Mouse (Mus musculus) neutrophil, adult 83 days (primary cell): ENCODE results near the gene Zbtb4. TPM values are rescaled to one million over a fixed set of nuclear protein-coding genes. Genes with fewer than 3 reads are reported as not detected.

Experiments used
- total RNA-seq, 2 experiments: library from RNA; stranded (reverse); gene quantifications; one replicate each; pipeline ENCODE4 v1.2.4; 2023

Gene Zbtb4
- total RNA-seq, result 1 to 10 TPM; 2.4 to 3.3 TPM

GRCm38 (mm10) chr11:69765221-69766125, at the start of gene Zbtb4:
Gene Zbtb4, plus strand, starts transcription at chr11:69765912.

GRCm38 (mm10) chr11:69758478-69758970, 7.2 kb upstream of the Zbtb4 start, which contains the start of gene Polr2a:
Gene Polr2a, minus strand, starts transcription at chr11:69758637.

GRCm38 (mm10) chr11:69761868-69762267, 3.8 kb upstream of the Zbtb4 start, which contains the start of gene Slc35g3:
Gene Slc35g3, minus strand, starts transcription at chr11:69761968.

GRCm38 (mm10) chr11:69795168-69795982, 29.7 kb downstream of the Zbtb4 start, which contains the start of gene Chrnb1:
Gene Chrnb1, minus strand, starts transcription at chr11:69795943.

GRCm38 (mm10) chr11:69801379-69801977, 35.8 kb downstream of the Zbtb4 start, which contains the start of gene Fgf11:
Gene Fgf11, minus strand, starts transcription at chr11:69801857.

GRCm38 (mm10) chr11:69804972-69805909, 39.5 kb downstream of the Zbtb4 start, which contains the start of gene Tmem102:
Gene Tmem102, minus strand, starts transcription at chr11:69805624.

GRCm38 (mm10) chr11:69815155-69815554, 49.4 kb downstream of the Zbtb4 start, which contains the start of gene Gm39566:
Gene Gm39566, minus strand, starts transcription at chr11:69815298.

GRCm38 (mm10) chr11:69818365-69818764, 52.7 kb downstream of the Zbtb4 start, which contains the start of gene Spem2:
Gene Spem2, minus strand, starts transcription at chr11:69818465.

GRCm38 (mm10) chr11:69822080-69822479, 56.4 kb downstream of the Zbtb4 start, which contains the start of gene Spem1:
Gene Spem1, minus strand, starts transcription at chr11:69822180.

Other genes starting within 250 kb of the Zbtb4 start
- gene Dnah2, start 216.8 kb upstream of the Zbtb4 start, total RNA-seq, result 1 to 10 TPM; 9.6 to 9.8 TPM
- gene Efnb3, start 205.7 kb upstream of the Zbtb4 start, total RNA-seq, result under 1 TPM; 0.18 to 0.20 TPM
- 1 to 10 TPM; 9.0 to 9.8 TPM for gene Wrap53, start 185.7 kb upstream of the Zbtb4 start, total RNA-seq
- 10 to 100 TPM; 59.1 to 59.7 TPM for gene Trp53, start 185.6 kb upstream of the Zbtb4 start, total RNA-seq
- 1 to 10 TPM; 5.4 to 6.9 TPM for gene Atp1b2, start 160.0 kb upstream of the Zbtb4 start, total RNA-seq
- not detected for gene Shbg, start 148.0 kb upstream of the Zbtb4 start, total RNA-seq
- not detected for gene Sat2, start 143.9 kb upstream of the Zbtb4 start, total RNA-seq
- 10 to 100 TPM; 42.3 to 53.2 TPM for gene Fxr2, start 132.9 kb upstream of the Zbtb4 start, total RNA-seq
- gene Sox15, start 110.6 kb upstream of the Zbtb4 start, total RNA-seq, result under 1 TPM in 1 of 2 experiments, not detected in 1; 0.55 TPM
- gene Mpdu1, start 103.3 kb upstream of the Zbtb4 start, total RNA-seq, result 10 to 100 TPM; 51.6 to 54.9 TPM
- 100 to 1,000 TPM; 138 to 157 TPM for gene Cd68, start 99.8 kb upstream of the Zbtb4 start, total RNA-seq
- 100 to 1,000 TPM; 554 to 653 TPM for gene Eif4a1, start 93.5 kb upstream of the Zbtb4 start, total RNA-seq
- 10 to 100 TPM; 64.7 to 65.2 TPM for gene Senp3, start 83.8 kb upstream of the Zbtb4 start, total RNA-seq
- gene Tnfsf13, start 80.1 kb upstream of the Zbtb4 start, total RNA-seq, result 10 to 100 TPM; 15.8 to 16.0 TPM
- gene Tnfsf12, start 70.1 kb upstream of the Zbtb4 start, total RNA-seq, result 1 to 10 TPM; 7.9 to 8.7 TPM
- 1 to 10 TPM; 4.7 to 5.5 TPM for gene Tnfsfm13, start 69.8 kb upstream of the Zbtb4 start, total RNA-seq
- 10 to 100 TPM; 82.6 to 86.1 TPM for gene Polr2a, start 7.3 kb upstream of the Zbtb4 start, total RNA-seq
- gene Slc35g3, start 3.9 kb upstream of the Zbtb4 start, total RNA-seq, result not detected
- 1 to 10 TPM in 1 of 2 experiments, under 1 TPM in 1; 0.79 to 1.9 TPM for gene Chrnb1, start 30.0 kb downstream of the Zbtb4 start, total RNA-seq
- gene Fgf11, start 35.9 kb downstream of the Zbtb4 start, total RNA-seq, result under 1 TPM in 1 of 2 experiments, not detected in 1; 0.18 TPM
- not detected for gene Tmem102, start 39.7 kb downstream of the Zbtb4 start, total RNA-seq
- gene Gm39566, start 49.4 kb downstream of the Zbtb4 start, total RNA-seq, result not detected
- gene Spem2, start 52.6 kb downstream of the Zbtb4 start, total RNA-seq, result not detected
- gene Spem1, start 56.3 kb downstream of the Zbtb4 start, total RNA-seq, result not detected
- gene Nlgn2, start 71.9 kb downstream of the Zbtb4 start, total RNA-seq, result 1 to 10 TPM; 1.3 to 2.1 TPM
- gene Tmem256, start 72.6 kb downstream of the Zbtb4 start, total RNA-seq, result 100 to 1,000 TPM in 1 of 2 experiments, 10 to 100 TPM in 1; 99.2 to 106 TPM
- 10 to 100 TPM; 35.0 to 35.9 TPM for gene Plscr3, start 80.5 kb downstream of the Zbtb4 start, total RNA-seq
- gene Tnk1, start 92.8 kb downstream of the Zbtb4 start, total RNA-seq, result not detected
- gene Tmem95, start 112.1 kb downstream of the Zbtb4 start, total RNA-seq, result 1 to 10 TPM in 1 of 2 experiments, under 1 TPM in 1; 0.88 to 1.2 TPM
- gene Kctd11, start 115.5 kb downstream of the Zbtb4 start, total RNA-seq, result 1 to 10 TPM; 8.6 to 9.0 TPM
- gene Acap1, start 129.6 kb downstream of the Zbtb4 start, total RNA-seq, result 100 to 1,000 TPM; 260 to 263 TPM
- 1 to 10 TPM; 3.0 to 3.2 TPM for gene 2810408A11Rik, start 135.1 kb downstream of the Zbtb4 start, total RNA-seq
- gene Neurl4, start 135.2 kb downstream of the Zbtb4 start, total RNA-seq, result 10 to 100 TPM; 20.9 to 27.6 TPM
- 10 to 100 TPM; 69.0 to 84.5 TPM for gene Gps2, start 148.0 kb downstream of the Zbtb4 start, total RNA-seq
- 100 to 1,000 TPM; 482 to 501 TPM for gene Eif5a, start 156.0 kb downstream of the Zbtb4 start, total RNA-seq
- gene Ybx2, start 169.9 kb downstream of the Zbtb4 start, total RNA-seq, result not detected
- gene Slc2a4, start 182.3 kb downstream of the Zbtb4 start, total RNA-seq, result 1 to 10 TPM in 1 of 2 experiments, under 1 TPM in 1; 0.97 to 1.3 TPM
- not detected for gene Cldn7, start 198.9 kb downstream of the Zbtb4 start, total RNA-seq
- gene Ctdnep1, start 215.2 kb downstream of the Zbtb4 start, total RNA-seq, result 10 to 100 TPM; 75.0 to 80.3 TPM
- 10 to 100 TPM; 24.3 to 31.0 TPM for gene Elp5, start 216.6 kb downstream of the Zbtb4 start, total RNA-seq
- 100 to 1,000 TPM; 475 to 527 TPM for gene Gabarap, start 225.2 kb downstream of the Zbtb4 start, total RNA-seq
- gene Phf23, start 229.9 kb downstream of the Zbtb4 start, total RNA-seq, result 10 to 100 TPM; 41.2 to 53.6 TPM
- 10 to 100 TPM; 15.0 to 18.2 TPM for gene Dvl2, start 234.7 kb downstream of the Zbtb4 start, total RNA-seq
- gene Acadvl, start 249.5 kb downstream of the Zbtb4 start, total RNA-seq, result 10 to 100 TPM; 39.3 to 50.0 TPM